Mouse (Mus musculus): ENCODE measurements around the gene Trim17. TPM values are rescaled to one million over a fixed set of nuclear protein-coding genes. Genes with fewer than 3 reads are reported as not detected.

The Trim17 gene
- polyA plus RNA-seq, 1 experiment from 2014 or later: 0.26 TPM

DNA sequence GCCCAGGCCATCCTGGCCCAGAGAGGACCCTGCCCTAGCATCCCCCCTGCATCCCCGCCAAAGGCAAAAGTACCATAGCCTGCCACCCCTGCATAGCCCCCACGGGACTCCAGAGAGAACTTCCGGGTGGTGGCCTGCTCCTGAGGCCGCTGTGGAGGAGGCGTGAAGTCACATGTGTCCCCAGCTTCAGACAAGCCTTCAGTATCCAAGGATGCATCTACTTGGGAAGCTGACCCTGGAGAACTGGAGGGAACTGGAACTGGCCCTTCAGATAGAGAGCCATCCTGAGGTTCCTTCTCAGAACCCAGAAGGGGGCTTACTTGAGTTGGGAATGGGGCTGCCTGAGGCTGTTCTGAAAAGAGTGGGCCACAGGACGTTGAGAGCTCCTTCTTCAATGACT, 45.3 kb downstream of the Trim17 start:
- no peak for ATAC-seq
- peaks cover 16% of the 10 kb centered on the region for H3K27me3 ChIP-seq
- ChIA-PET CTCF (no interaction called here), POLR2A (no interaction called here)
- in situ Hi-C loops (cut with MboI; ENCODE audit: low pct_unique_long_range_greater_than_20kb): no loop called here
- TF ChIP-seq CTCF (IDR thresholded peaks at IDR 0.05): no peak
- no peak for DNase-seq (ENCODE audit: low read depth, low spot score)

DNA sequence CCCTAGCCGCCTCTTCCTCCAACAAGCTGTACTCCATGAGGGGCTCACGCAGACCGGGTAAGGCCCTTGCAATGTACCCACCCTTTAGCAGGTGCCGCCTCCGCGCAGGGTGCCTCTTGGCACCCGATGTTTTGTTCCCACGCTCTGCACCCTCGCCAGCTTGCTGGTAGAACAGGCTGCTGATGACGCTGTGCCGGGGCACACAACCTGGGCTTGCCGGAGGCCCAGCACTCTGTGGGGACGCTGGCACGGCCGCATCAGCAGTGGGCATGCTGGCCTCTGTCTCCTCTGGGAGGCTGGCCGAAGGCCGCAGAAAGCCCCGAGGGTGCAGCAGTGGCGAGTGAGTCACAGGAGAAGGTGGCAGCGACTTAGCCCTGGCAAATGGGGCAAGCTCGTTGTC, 46.1 kb downstream of the Trim17 start:
- DNase-seq (ENCODE audit: low read depth, low spot score) (no peak), ATAC-seq (peak; percentile 8)
- no peak for TF ChIP-seq CTCF (IDR thresholded peaks at IDR 0.05)
- ChIA-PET CTCF (no interaction called here), POLR2A (no interaction called here)
- peaks cover 16% of the 10 kb centered on the region for H3K27me3 ChIP-seq
- in situ Hi-C loops (cut with MboI; ENCODE audit: low pct_unique_long_range_greater_than_20kb): no loop called here

DNA sequence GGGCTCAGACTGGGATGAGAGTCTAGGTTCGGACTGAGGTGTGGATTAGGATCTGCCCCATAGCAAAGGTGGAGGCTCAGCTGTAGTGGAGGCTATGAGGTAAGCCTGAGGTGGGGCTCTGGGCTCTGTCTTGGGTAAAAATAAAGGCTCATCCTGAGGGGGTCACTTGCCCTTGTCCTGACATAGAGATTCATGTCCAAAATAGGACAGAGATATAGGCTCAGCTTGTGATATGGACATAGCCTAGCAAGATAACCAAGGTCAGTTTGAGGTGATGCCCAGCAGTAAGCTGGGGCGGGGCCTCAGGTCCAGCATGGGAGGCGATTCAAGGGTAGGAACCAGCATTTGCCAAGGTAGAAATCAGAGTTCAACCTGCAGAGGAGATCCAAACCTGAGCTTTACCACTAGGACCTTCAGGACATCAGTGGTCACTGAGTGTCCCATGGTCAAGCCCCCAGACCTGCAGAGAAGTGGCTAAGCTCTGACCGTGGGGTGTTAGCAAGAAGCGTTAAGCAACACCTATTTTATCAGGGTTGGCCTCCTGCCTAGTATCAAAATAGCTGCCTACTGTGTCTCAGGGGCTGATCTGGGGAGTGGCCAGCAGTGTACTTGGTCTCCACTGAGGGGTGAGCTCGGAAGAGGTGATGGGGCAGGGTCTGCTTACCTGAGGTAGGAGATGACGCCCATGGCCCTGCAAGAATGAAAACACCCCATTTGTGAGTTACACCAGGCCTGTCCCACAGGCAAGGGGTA, 48.0 kb downstream of the Trim17 start:
- POLR2A ChIA-PET: no interaction called here
- in situ Hi-C loops (cut with MboI; ENCODE audit: low pct_unique_long_range_greater_than_20kb): no loop called here
- no peak for TF ChIP-seq CTCF (IDR thresholded peaks at IDR 0.05)
- DNase-seq (ENCODE audit: low read depth, low spot score) (no peak), ATAC-seq (no peak)
- CTCF ChIA-PET: no interaction called here
- H3K27me3 ChIP-seq: peaks cover 24% of the 10 kb centered on the region

GRCm38 (mm10) chr11:59015052-59015451, 60.6 kb downstream of the Trim17 start:
- in situ Hi-C loops (cut with MboI; ENCODE audit: low pct_unique_long_range_greater_than_20kb): no loop called here
- peaks cover 52% of the 10 kb centered on the region for H3K27me3 ChIP-seq
- ChIA-PET POLR2A (no interaction called here), CTCF (no interaction called here)
- ATAC-seq: no peak
- DNase-seq (ENCODE audit: low read depth, low spot score): no peak
- TF ChIP-seq CTCF (IDR thresholded peaks at IDR 0.05): no peak

Other genes with a start within 250 kb of the Trim17 start
- gene Olfr318, start 230.7 kb upstream of the Trim17 start, polyA plus RNA-seq (2021): 0.03 TPM
- not detected for gene Olfr317, start 215.5 kb upstream of the Trim17 start, polyA plus RNA-seq (2021)
- gene Olfr316, start 202.0 kb upstream of the Trim17 start, polyA plus RNA-seq (2021): not detected
- not detected for gene Olfr315, start 181.5 kb upstream of the Trim17 start, polyA plus RNA-seq (2021)
- not detected for gene Olfr314, start 171.7 kb upstream of the Trim17 start, polyA plus RNA-seq (2021)
- gene Fam183b, start 152.7 kb upstream of the Trim17 start, polyA plus RNA-seq (2021): not detected
- not detected for gene Olfr313, start 139.7 kb upstream of the Trim17 start, polyA plus RNA-seq (2021)
- gene Olfr312, start 125.4 kb upstream of the Trim17 start, polyA plus RNA-seq (2021): not detected
- not detected for gene Olfr311, start 115.4 kb upstream of the Trim17 start, polyA plus RNA-seq (2021)
- gene Gm12258, start 107.5 kb upstream of the Trim17 start, polyA plus RNA-seq (2021): 6.8 TPM
- 6.4 TPM for gene 2810021J22Rik, start 87.5 kb upstream of the Trim17 start, polyA plus RNA-seq (2021)
- gene Zfp39, start 50.5 kb upstream of the Trim17 start, polyA plus RNA-seq (2021): 3.1 TPM
- not detected for gene Btnl10, start 36.8 kb upstream of the Trim17 start, polyA plus RNA-seq (2021)
- 252 TPM for gene Rnf187, start 15.8 kb upstream of the Trim17 start, polyA plus RNA-seq (2021)
- 7.1 TPM for gene Hist3h2ba, start 5.8 kb upstream of the Trim17 start, polyA plus RNA-seq (2021)
- gene Hist3h2a, start within 50 bp of the Trim17 start, polyA plus RNA-seq (2021): 20.9 TPM
- gene Trim11, start 23.4 kb downstream of the Trim17 start, polyA plus RNA-seq (2021): 29.2 TPM
- 0.06 TPM for gene Obscn, start 181.7 kb downstream of the Trim17 start, polyA plus RNA-seq (2021)
- 6.8 TPM for gene Iba57, start 209.1 kb downstream of the Trim17 start, polyA plus RNA-seq (2021)
- 0.13 TPM for gene Gjc2, start 228.5 kb downstream of the Trim17 start, polyA plus RNA-seq (2021)
- 78.7 TPM for gene Guk1, start 237.5 kb downstream of the Trim17 start, polyA plus RNA-seq (2021)
- 48.6 TPM for gene Mrpl55, start 247.8 kb downstream of the Trim17 start, polyA plus RNA-seq (2021)